Mouse (Mus musculus): ENCODE measurements at regions not wholly inside any gene's neighbourhood (a gene's known extent, or its start where the extent isn't known, plus 50 kb on each side); places are given as distances from the start of the nearest gene placed in this dataset.

- TF ChIP-seq EP300 (IDR thresholded peaks at IDR 0.05; ENCODE audit: low read depth), result no peak
- no peak for TF ChIP-seq CTCF (IDR thresholded peaks at IDR 0.05; ENCODE audit: low read depth)
- Histone ChIP-seq H3K27ac (ENCODE audit: low read depth) (no peak overlapping the region), H3K27me3 (ENCODE audit: control insufficient read depth, insufficient read depth, low read length) (peaks cover 3% of the 10 kb centered on the region; the same call in 1 of the 2 replicates), H3K9me3 (replicated peaks; ENCODE audit: control insufficient read depth, low read length) (no peaks in the 10 kb centered on the region), H3K4me1 (ENCODE audit: control insufficient read depth, insufficient read depth) (no peaks in the 10 kb centered on the region), H3K9ac (replicated peaks; ENCODE audit: low read depth, low read length) (no peak overlapping the region), H3K4me2 (ENCODE audit: low read depth, low read length) (no peak overlapping the region), H3K4me3 (ENCODE audit: low read depth, low read length) (no peak overlapping the region), H3K36me3 (replicated peaks; ENCODE audit: control insufficient read depth, insufficient read depth, low read length) (no peaks in the 10 kb centered on the region)
- ATAC-seq (ENCODE audit: insufficient read depth, low read depth), result no peak
- WGBS, result 80% methylated on average over 3 of the region's 3 CpGs
- no peak for DNase-seq (ENCODE audit: low spot score)
Measured at GRCm38 (mm10) chr11:20462076-20462475, 81.0 kb upstream of the Sertad2 start.

- H3K9me3 ChIP-seq (replicated peaks; ENCODE audit: control insufficient read depth, low read length), result no peaks in the 10 kb centered on the region
- ATAC-seq (ENCODE audit: insufficient read depth, low read depth), result no peak
- H3K4me2 ChIP-seq (ENCODE audit: low read depth, low read length), result no peak overlapping the region
- H3K27ac ChIP-seq (ENCODE audit: low read depth), result no peak overlapping the region
- no peak for DNase-seq (ENCODE audit: low spot score)
- no peak overlapping the region for H3K9ac ChIP-seq (replicated peaks; ENCODE audit: low read depth, low read length)
- WGBS, result 36% methylated on average over 10 of the region's 10 CpGs
- TF ChIP-seq CTCF (IDR thresholded peaks at IDR 0.05; ENCODE audit: low read depth) (no peak), EP300 (IDR thresholded peaks at IDR 0.05; ENCODE audit: low read depth) (no peak)
- no peaks in the 10 kb centered on the region for H3K36me3 ChIP-seq (replicated peaks; ENCODE audit: control insufficient read depth, insufficient read depth, low read length)
- peaks cover 3% of the 10 kb centered on the region; the same call in 1 of the 2 replicates for H3K27me3 ChIP-seq (ENCODE audit: control insufficient read depth, insufficient read depth, low read length)
- no peak overlapping the region for H3K4me3 ChIP-seq (ENCODE audit: low read depth, low read length)
- no peaks in the 10 kb centered on the region for H3K4me1 ChIP-seq (ENCODE audit: control insufficient read depth, insufficient read depth)
Measured at GRCm38 (mm10) chr11:20463173-20463681, 79.8 kb upstream of the Sertad2 start.

GRCm38 (mm10) chr11:20464564-20464963 lies 78.5 kb upstream of the Sertad2 start:
- H3K36me3 ChIP-seq (replicated peaks; ENCODE audit: control insufficient read depth, insufficient read depth, low read length), result no peaks in the 10 kb centered on the region
- ATAC-seq (ENCODE audit: insufficient read depth, low read depth) (no peak), DNase-seq (ENCODE audit: low spot score) (no peak)
- H3K4me1 ChIP-seq (ENCODE audit: control insufficient read depth, insufficient read depth), result no peaks in the 10 kb centered on the region
- TF ChIP-seq EP300 (IDR thresholded peaks at IDR 0.05; ENCODE audit: low read depth), result no peak
- no peak for TF ChIP-seq CTCF (IDR thresholded peaks at IDR 0.05; ENCODE audit: low read depth)
- H3K9me3 ChIP-seq (replicated peaks; ENCODE audit: control insufficient read depth, low read length), result no peaks in the 10 kb centered on the region
- H3K9ac ChIP-seq (replicated peaks; ENCODE audit: low read depth, low read length), result no peak overlapping the region
- no peak overlapping the region for H3K27ac ChIP-seq (ENCODE audit: low read depth)
- 79% methylated on average over 8 of the region's 8 CpGs for WGBS
- no peak overlapping the region for H3K4me3 ChIP-seq (ENCODE audit: low read depth, low read length)
- H3K27me3 ChIP-seq (ENCODE audit: control insufficient read depth, insufficient read depth, low read length), result peaks cover 3% of the 10 kb centered on the region; the same call in 1 of the 2 replicates
- H3K4me2 ChIP-seq (ENCODE audit: low read depth, low read length), result no peak overlapping the region

GRCm38 (mm10) chr11:20466591-20466990 lies 76.5 kb upstream of the Sertad2 start:
- Histone ChIP-seq H3K4me3 (ENCODE audit: low read depth, low read length) (no peak overlapping the region), H3K27ac (ENCODE audit: low read depth) (no peak overlapping the region), H3K4me2 (ENCODE audit: low read depth, low read length) (no peak overlapping the region), H3K4me1 (ENCODE audit: control insufficient read depth, insufficient read depth) (no peaks in the 10 kb centered on the region), H3K9ac (replicated peaks; ENCODE audit: low read depth, low read length) (no peak overlapping the region), H3K27me3 (ENCODE audit: control insufficient read depth, insufficient read depth, low read length) (peaks cover 3% of the 10 kb centered on the region; the same call in 1 of the 2 replicates), H3K9me3 (replicated peaks; ENCODE audit: control insufficient read depth, low read length) (no peaks in the 10 kb centered on the region), H3K36me3 (replicated peaks; ENCODE audit: control insufficient read depth, insufficient read depth, low read length) (no peaks in the 10 kb centered on the region)
- ATAC-seq (ENCODE audit: insufficient read depth, low read depth) (no peak), DNase-seq (ENCODE audit: low spot score) (no peak)
- TF ChIP-seq CTCF (IDR thresholded peaks at IDR 0.05; ENCODE audit: low read depth) (no peak), EP300 (IDR thresholded peaks at IDR 0.05; ENCODE audit: low read depth) (no peak)
- WGBS, result 58% methylated on average over 4 of the region's 4 CpGs

- DNase-seq (ENCODE audit: low spot score) (no peak), ATAC-seq (ENCODE audit: insufficient read depth, low read depth) (no peak)
- Histone ChIP-seq H3K9ac (replicated peaks; ENCODE audit: low read depth, low read length) (no peak overlapping the region), H3K9me3 (replicated peaks; ENCODE audit: control insufficient read depth, low read length) (no peaks in the 10 kb centered on the region), H3K27ac (ENCODE audit: low read depth) (no peak overlapping the region), H3K36me3 (replicated peaks; ENCODE audit: control insufficient read depth, insufficient read depth, low read length) (no peaks in the 10 kb centered on the region), H3K27me3 (ENCODE audit: control insufficient read depth, insufficient read depth, low read length) (no peaks in the 10 kb centered on the region), H3K4me2 (ENCODE audit: low read depth, low read length) (no peak overlapping the region), H3K4me1 (ENCODE audit: control insufficient read depth, insufficient read depth) (no peaks in the 10 kb centered on the region), H3K4me3 (ENCODE audit: low read depth, low read length) (no peak overlapping the region)
- 73% methylated on average over 12 of the region's 12 CpGs for WGBS
- TF ChIP-seq CTCF (IDR thresholded peaks at IDR 0.05; ENCODE audit: low read depth) (no peak), EP300 (IDR thresholded peaks at IDR 0.05; ENCODE audit: low read depth) (no peak)
Measured at GRCm38 (mm10) chr11:20468319-20469018, 74.6 kb upstream of the Sertad2 start.

GRCm38 (mm10) chr11:20469368-20469767 lies 73.7 kb upstream of the Sertad2 start:
- Histone ChIP-seq H3K9ac (replicated peaks; ENCODE audit: low read depth, low read length) (no peak overlapping the region), H3K4me1 (ENCODE audit: control insufficient read depth, insufficient read depth) (no peaks in the 10 kb centered on the region), H3K4me2 (ENCODE audit: low read depth, low read length) (no peak overlapping the region), H3K9me3 (replicated peaks; ENCODE audit: control insufficient read depth, low read length) (no peaks in the 10 kb centered on the region), H3K36me3 (replicated peaks; ENCODE audit: control insufficient read depth, insufficient read depth, low read length) (no peaks in the 10 kb centered on the region), H3K4me3 (ENCODE audit: low read depth, low read length) (no peak overlapping the region), H3K27ac (ENCODE audit: low read depth) (no peak overlapping the region), H3K27me3 (ENCODE audit: control insufficient read depth, insufficient read depth, low read length) (no peaks in the 10 kb centered on the region)
- WGBS, result 54% methylated on average over 5 of the region's 5 CpGs
- DNase-seq (ENCODE audit: low spot score) (no peak), ATAC-seq (ENCODE audit: insufficient read depth, low read depth) (no peak)
- TF ChIP-seq CTCF (IDR thresholded peaks at IDR 0.05; ENCODE audit: low read depth), result no peak
- TF ChIP-seq EP300 (IDR thresholded peaks at IDR 0.05; ENCODE audit: low read depth), result no peak
